Mouse (Mus musculus) neutrophil, adult 59 days (primary cell): ENCODE measurements around the gene Olfr1126. TPM values are rescaled to one million over a fixed set of nuclear protein-coding genes. Genes with fewer than 3 reads are reported as not detected.

Source experiments
- total RNA-seq, 2 experiments: library from RNA; stranded (reverse); gene quantifications; 1 replicate in 1 of 2; 2 replicates in 1 of 2; pipeline ENCODE4 v1.2.4; 2023

Olfr1126 gene
- not detected for total RNA-seq

GRCm38 (mm10) chr2:87453662-87454061 is at the start of gene Olfr1126:
Gene Olfr1126 (plus strand): TSS chr2:87453962.

GRCm38 (mm10) chr2:87416335-87416734 is 37.4 kb upstream of the Olfr1126 start, which contains the start of gene Olfr1123:
Gene Olfr1123 (plus strand): TSS chr2:87416635.

GRCm38 (mm10) chr2:87429975-87430374 is 23.8 kb upstream of the Olfr1126 start, which contains the start of gene Olfr1124:
Gene Olfr1124 (plus strand): TSS chr2:87430275.

GRCm38 (mm10) chr2:87496993-87497392 is 43.2 kb downstream of the Olfr1126 start, which contains the start of gene Pramel7:
Gene Pramel7 (minus strand): TSS chr2:87497093.

GRCm38 (mm10) chr2:87506265-87506664 is 52.5 kb downstream of the Olfr1126 start, which contains the start of gene Pramel6:
Gene Pramel6 (plus strand): TSS chr2:87506565.

Other genes starting within 250 kb of the Olfr1126 start
- not detected for gene Olfr1113, start 245.0 kb upstream of the Olfr1126 start, total RNA-seq
- not detected for gene Olfr1115, start 205.9 kb upstream of the Olfr1126 start, total RNA-seq
- not detected for gene Olfr1116, start 186.4 kb upstream of the Olfr1126 start, total RNA-seq
- not detected for gene Olfr1118, start 146.4 kb upstream of the Olfr1126 start, total RNA-seq
- gene Olfr1120, start 99.1 kb upstream of the Olfr1126 start, total RNA-seq = not detected
- gene Olfr1121, start 84.1 kb upstream of the Olfr1126 start, total RNA-seq = not detected
- gene Olfr1122, start 68.1 kb upstream of the Olfr1126 start, total RNA-seq = not detected
- gene Olfr1123, start 37.3 kb upstream of the Olfr1126 start, total RNA-seq = not detected
- gene Olfr1124, start 23.7 kb upstream of the Olfr1126 start, total RNA-seq = not detected
- not detected for gene Pramel7, start 43.1 kb downstream of the Olfr1126 start, total RNA-seq
- not detected for gene Pramel6, start 52.6 kb downstream of the Olfr1126 start, total RNA-seq
- not detected for gene Olfr153, start 77.8 kb downstream of the Olfr1126 start, total RNA-seq
- gene Olfr1128, start 91.6 kb downstream of the Olfr1126 start, total RNA-seq = not detected
- gene Olfr1129, start 119.9 kb downstream of the Olfr1126 start, total RNA-seq = not detected
- gene Olfr1130, start 152.2 kb downstream of the Olfr1126 start, total RNA-seq = not detected
- not detected for gene Olfr1131, start 173.1 kb downstream of the Olfr1126 start, total RNA-seq
- not detected for gene Olfr1132, start 183.6 kb downstream of the Olfr1126 start, total RNA-seq
- gene Olfr1133, start 193.4 kb downstream of the Olfr1126 start, total RNA-seq = not detected
- not detected for gene Olfr1134, start 204.5 kb downstream of the Olfr1126 start, total RNA-seq
- not detected for gene Olfr1135, start 219.7 kb downstream of the Olfr1126 start, total RNA-seq
- gene Olfr1136, start 240.0 kb downstream of the Olfr1126 start, total RNA-seq = not detected